Mouse (Mus musculus) forebrain, embryonic 10.5 days (tissue): ENCODE data around the gene Lsm6. TPM values are rescaled to one million over a fixed set of nuclear protein-coding genes. Genes with fewer than 3 reads are reported as not detected.
"Not testable (repeated sequence)": the region's sequence is repeated elsewhere in the genome, so short reads cannot be mapped to it uniquely, and the experiment has no call there.

Source experiments
- DNase-seq: peaks from one replicate; pipeline ENCODE4 v3.0.0-alpha.2; 2017; ENCODE audit warnings: low spot score; ENCODE audit errors: extremely low spot score
- H3K27ac ChIP-seq: fragments of 300-500 bp; sonication (generic); 2 replicates; pipeline ENCODE4 v1.5.1; 2016; ENCODE audit warnings: mild to moderate bottlenecking
- H3K27me3 ChIP-seq: fragments of 300-500 bp; sonication (generic); 2 replicates; pipeline ENCODE4 v1.6.1; 2016; ENCODE audit warnings: mild to moderate bottlenecking; ENCODE audit not compliant: poor library complexity, severe bottlenecking
- H3K36me3 ChIP-seq: fragments of 300-500 bp; sonication (generic); replicated peaks from 2 replicates; pipeline ENCODE4 v1.6.1; 2016; ENCODE audit warnings: mild to moderate bottlenecking, moderate library complexity
- H3K4me1 ChIP-seq: fragments of 300-500 bp; sonication (generic); 2 replicates; pipeline ENCODE4 v1.6.1; 2016
- H3K4me3 ChIP-seq: fragments of 300-500 bp; sonication (generic); 2 replicates; pipeline ENCODE4 v1.5.1; 2016; ENCODE audit warnings: mild to moderate bottlenecking, moderate library complexity
- H3K9me3 ChIP-seq: fragments of 300-500 bp; sonication (generic); 2 replicates; pipeline ENCODE4 v1.6.1; 2016; ENCODE audit warnings: mild to moderate bottlenecking, moderate library complexity
- WGBS: fragments of 180-500 bp; shearing (Covaris S2); methylation state at CpG from one replicate; pipeline ENCODE4 v1.1.7; 2016; 5-methylcytosine and 5-hydroxymethylcytosine counted together
- polyA plus RNA-seq: library from polyadenylated mRNA; unstranded; fragments of >200 nt; fragmentation: Nextera tagmentation; extraction: Ambion mirVana; gene quantifications from 2 replicates; pipeline ENCODE4 v1.2.1, GENCODE M21; 2016

The Lsm6 gene
- polyA plus RNA-seq, 1 experiment from 2014 or later: 298 TPM

DNA sequence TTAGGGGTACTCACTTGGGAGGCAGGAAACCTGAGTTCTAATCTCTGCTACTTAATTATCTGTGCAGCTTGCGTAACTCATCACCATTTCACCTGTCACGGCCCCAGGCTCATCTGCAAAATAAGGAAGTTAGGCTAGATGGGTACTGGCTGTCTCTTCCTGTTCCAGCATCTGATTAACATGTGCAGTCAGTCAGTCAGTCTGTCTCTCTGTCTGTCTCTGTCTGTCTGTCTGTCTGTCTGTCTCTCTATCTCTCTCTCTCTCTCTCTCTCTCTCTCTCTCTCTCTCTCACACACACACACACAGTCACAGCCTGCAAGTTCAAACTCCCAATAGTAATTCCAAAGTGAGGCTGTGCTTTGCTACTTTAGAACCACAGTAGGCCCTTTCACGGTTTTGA is 967 bp downstream of the Lsm6 start:
- Histone ChIP-seq H3K4me3 (peak overlapping the region; percentile 82), H3K36me3 (peaks cover 39% of the 10 kb centered on the region), H3K27ac (peak overlapping the region; percentile 99)
- WGBS: 51% methylated on average over 3 of the region's 3 CpGs
- not testable (repeated sequence) for H3K27me3 ChIP-seq, H3K9me3 ChIP-seq, H3K4me1 ChIP-seq, DNase-seq

DNA sequence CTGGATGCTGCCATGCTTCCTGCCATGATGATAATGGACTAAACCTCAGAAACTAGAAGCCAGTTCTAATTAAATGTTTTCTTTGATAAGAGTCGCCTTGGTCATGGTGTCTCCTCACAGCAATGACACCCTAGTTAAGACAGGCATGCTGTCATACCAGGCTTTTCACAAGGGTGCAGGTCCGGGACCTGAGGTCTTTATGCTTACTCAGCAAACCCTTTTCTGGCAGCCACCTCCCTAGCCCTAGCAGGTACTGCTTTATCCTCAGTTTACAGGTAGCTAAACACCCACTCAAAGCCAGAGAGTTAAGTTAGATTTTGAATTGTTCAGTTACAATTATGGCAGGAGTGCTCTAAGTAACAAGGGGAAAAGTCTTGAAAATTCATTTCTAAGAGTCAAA is 6.2 kb downstream of the Lsm6 start:
- no peak for DNase-seq
- Histone ChIP-seq H3K36me3 (peaks cover 80% of the 10 kb centered on the region), H3K27ac (no peak overlapping the region), H3K4me1 (peaks cover 18% of the 10 kb centered on the region), H3K9me3 (no peaks in the 10 kb centered on the region), H3K27me3 (no peaks in the 10 kb centered on the region), H3K4me3 (no peak overlapping the region)
- WGBS: 91% methylated on average over 2 of the region's 2 CpGs

- Histone ChIP-seq H3K27ac (no peak overlapping the region), H3K4me3 (no peak overlapping the region), H3K4me1 (peaks cover 13% of the 10 kb centered on the region), H3K9me3 (no peaks in the 10 kb centered on the region), H3K27me3 (no peaks in the 10 kb centered on the region), H3K36me3 (peaks cover 83% of the 10 kb centered on the region)
- WGBS: 95% methylated on average over 9 of the region's 9 CpGs
- DNase-seq: no peak
These were observed 7.9 kb downstream of the Lsm6 start for GRCm38 (mm10) chr8:78813021-78813420.

GRCm38 (mm10) chr8:78812446-78812845 is 8.5 kb downstream of the Lsm6 start:
- no peak overlapping the region for H3K4me3 ChIP-seq
- DNase-seq: no peak
- H3K27me3 ChIP-seq: no peaks in the 10 kb centered on the region
- H3K27ac ChIP-seq: no peak overlapping the region
- H3K4me1 ChIP-seq: peaks cover 13% of the 10 kb centered on the region
- H3K36me3 ChIP-seq: peaks cover 83% of the 10 kb centered on the region
- WGBS: 94% methylated on average over 9 of the region's 9 CpGs
- no peaks in the 10 kb centered on the region for H3K9me3 ChIP-seq

DNA sequence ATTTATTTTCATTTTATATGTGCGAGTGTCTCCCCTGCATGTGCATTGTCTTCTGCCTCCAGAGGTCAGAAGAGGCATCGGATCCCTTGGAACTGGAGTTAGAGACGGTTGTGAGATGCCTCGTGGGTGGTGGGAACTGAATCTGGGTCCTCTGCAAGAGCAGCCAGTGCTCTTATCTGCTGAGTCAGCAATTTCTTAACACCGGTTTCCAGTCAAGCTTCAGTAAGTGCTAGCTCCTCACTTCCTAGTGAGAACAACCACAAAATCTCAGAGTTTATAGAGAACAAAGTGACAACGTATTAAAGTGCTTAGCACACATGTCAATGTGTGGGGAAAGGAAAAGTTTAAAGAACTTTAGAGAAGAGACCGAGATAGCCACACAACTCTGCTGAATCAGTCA is 9.2 kb downstream of the Lsm6 start:
- 93% methylated on average over 7 of the region's 7 CpGs for WGBS
- Histone ChIP-seq H3K4me1 (peaks cover 13% of the 10 kb centered on the region), H3K36me3 (peaks cover 85% of the 10 kb centered on the region), H3K27ac (no peak overlapping the region), H3K9me3 (no peaks in the 10 kb centered on the region), H3K4me3 (no peak overlapping the region), H3K27me3 (no peaks in the 10 kb centered on the region)
- no peak for DNase-seq

DNA sequence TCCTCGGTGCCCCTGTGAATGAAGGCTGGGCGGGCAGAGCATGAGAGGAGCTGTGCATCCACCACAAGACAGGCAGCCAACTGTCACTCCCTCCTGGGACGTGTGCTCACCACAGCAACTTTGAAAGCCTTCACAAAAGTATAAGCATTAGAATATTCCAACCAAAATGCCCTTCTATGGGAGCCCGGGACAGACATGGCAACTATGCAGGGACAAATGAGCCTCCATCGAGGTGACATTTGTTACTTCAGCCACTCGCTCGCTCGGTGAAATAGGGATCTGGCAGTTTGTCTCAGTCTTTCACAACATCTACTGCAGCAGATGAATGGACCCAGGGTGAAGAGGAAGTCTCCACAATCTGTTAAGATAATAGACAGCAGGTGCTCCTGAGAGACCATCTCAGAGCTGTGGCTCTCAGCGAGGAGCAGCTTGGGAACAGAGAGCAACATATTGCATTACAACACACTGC is 10.7 kb downstream of the Lsm6 start:
- Histone ChIP-seq H3K27ac (no peak overlapping the region), H3K4me1 (peaks cover 13% of the 10 kb centered on the region), H3K4me3 (no peak overlapping the region), H3K36me3 (peaks cover 88% of the 10 kb centered on the region), H3K27me3 (no peaks in the 10 kb centered on the region), H3K9me3 (no peaks in the 10 kb centered on the region)
- DNase-seq: no peak
- 90% methylated on average over 9 of the region's 9 CpGs for WGBS

DNA sequence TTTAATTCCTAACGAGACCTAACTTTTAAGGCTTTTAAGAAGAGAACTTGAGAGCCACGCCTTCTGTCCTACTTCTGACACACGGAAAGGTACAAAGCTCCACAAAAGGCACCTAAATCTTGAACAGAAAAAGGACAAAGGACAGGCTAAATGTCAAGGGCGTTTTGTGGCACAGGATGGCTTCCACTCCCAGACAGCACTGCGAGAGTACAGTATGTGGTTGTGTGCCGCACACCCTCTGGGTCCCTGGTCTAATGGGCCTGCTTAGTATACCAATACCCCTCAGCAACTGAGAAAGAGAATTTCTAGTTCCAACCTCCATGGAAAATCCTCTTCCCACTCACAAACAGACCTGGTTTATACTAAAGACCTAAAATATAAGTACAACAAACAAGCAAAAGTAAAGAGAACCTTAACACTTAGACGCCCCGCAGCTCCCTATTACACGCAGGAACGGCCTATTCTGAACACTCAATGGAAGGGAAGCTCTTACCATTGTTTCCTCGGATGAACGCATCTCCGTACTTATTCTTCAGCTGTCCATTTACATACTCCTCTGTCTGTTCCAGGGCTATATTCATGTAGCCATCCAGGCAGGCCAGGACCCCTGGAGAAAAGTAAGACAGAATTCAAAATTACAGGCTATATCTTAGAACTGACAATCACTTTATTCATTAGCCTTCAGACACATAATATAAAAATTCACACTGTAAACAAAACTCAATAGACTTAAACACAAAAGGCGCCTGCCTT is 11.3 kb downstream of the Lsm6 start:
- WGBS: 90% methylated on average over 14 of the region's 14 CpGs
- no peaks in the 10 kb centered on the region for H3K27me3 ChIP-seq
- no peak overlapping the region for H3K4me3 ChIP-seq
- no peaks in the 10 kb centered on the region for H3K9me3 ChIP-seq
- peaks cover 13% of the 10 kb centered on the region for H3K4me1 ChIP-seq
- peaks cover 91% of the 10 kb centered on the region for H3K36me3 ChIP-seq
- no peak overlapping the region for H3K27ac ChIP-seq
- DNase-seq: no peak

DNA sequence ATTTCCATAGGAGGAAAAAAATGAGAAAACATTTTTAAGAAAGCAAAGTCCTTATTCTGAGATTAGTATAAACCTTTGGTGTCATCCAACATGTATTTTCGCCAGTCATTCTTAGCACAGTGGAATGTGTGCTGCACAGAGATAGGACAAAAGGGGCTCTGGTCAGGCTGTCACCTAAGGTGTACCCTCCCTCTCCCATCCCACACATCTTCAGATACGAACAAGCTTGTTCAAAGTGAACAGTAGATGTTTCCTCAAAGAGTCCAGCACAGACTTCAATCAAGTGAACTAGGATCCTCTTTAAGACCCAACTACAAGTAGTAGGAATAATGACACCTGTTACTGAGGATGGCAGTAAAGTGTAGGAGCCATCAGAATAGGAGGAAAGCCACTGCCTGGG is 12.1 kb downstream of the Lsm6 start:
- Histone ChIP-seq H3K27me3 (no peaks in the 10 kb centered on the region), H3K27ac (no peak overlapping the region), H3K36me3 (peaks cover 92% of the 10 kb centered on the region), H3K4me3 (no peak overlapping the region), H3K9me3 (no peaks in the 10 kb centered on the region), H3K4me1 (peaks cover 13% of the 10 kb centered on the region)
- 91% methylated on average over 2 of the region's 2 CpGs for WGBS
- no peak for DNase-seq

DNA sequence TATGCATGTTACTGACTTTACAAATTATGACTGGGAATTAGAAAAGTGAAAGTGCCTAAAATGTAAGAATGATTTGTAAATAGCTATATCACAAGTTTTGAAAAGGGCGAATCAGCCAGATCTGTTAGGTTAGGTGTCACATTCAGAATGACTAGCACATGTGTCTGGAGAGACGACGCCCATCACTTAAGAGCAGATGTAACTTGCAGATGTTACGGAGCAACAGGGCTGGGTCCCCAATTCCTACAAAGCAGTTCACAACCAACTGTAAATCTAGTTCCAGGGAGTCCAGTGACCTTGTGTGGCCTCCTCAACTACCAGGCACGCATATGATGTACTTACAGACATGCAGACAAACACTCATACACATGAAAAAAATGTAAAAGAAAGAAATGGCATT is 12.5 kb downstream of the Lsm6 start:
- H3K4me1 ChIP-seq: peaks cover 13% of the 10 kb centered on the region
- H3K36me3 ChIP-seq: peaks cover 97% of the 10 kb centered on the region
- H3K9me3 ChIP-seq: no peaks in the 10 kb centered on the region
- no peak for DNase-seq
- H3K27ac ChIP-seq: no peak overlapping the region
- no peak overlapping the region for H3K4me3 ChIP-seq
- WGBS: 94% methylated on average over 5 of the region's 5 CpGs
- no peaks in the 10 kb centered on the region for H3K27me3 ChIP-seq

GRCm38 (mm10) chr8:78807283-78807682 is 13.7 kb downstream of the Lsm6 start:
- Histone ChIP-seq H3K27ac (no peak overlapping the region), H3K36me3 (peaks cover 99% of the 10 kb centered on the region), H3K4me1 (peaks cover 13% of the 10 kb centered on the region), H3K4me3 (no peak overlapping the region), H3K27me3 (no peaks in the 10 kb centered on the region), H3K9me3 (no peaks in the 10 kb centered on the region)
- WGBS: 94% methylated on average over 9 of the region's 9 CpGs
- no peak for DNase-seq

DNA sequence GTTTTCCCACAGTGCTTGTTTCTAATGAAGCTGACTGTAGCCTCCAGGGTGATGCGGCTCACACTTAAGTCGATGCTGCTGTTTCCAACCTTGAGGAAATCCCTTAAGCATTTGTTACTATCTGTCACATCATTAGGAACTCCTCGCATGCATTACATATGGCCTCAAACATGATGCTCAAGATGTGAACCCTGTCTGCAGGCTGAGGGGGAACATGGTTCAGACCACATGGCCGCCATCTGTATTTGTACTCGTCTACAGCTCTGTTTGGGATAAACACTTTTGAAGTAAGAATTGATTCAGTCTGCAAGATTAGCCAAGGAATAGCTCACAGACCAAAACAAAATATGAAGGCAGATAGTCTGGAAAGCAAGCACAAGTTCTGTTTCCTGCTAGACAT is 14.9 kb downstream of the Lsm6 start:
- Histone ChIP-seq H3K27ac (no peak overlapping the region), H3K4me1 (peaks cover 6% of the 10 kb centered on the region), H3K27me3 (no peaks in the 10 kb centered on the region), H3K36me3 (peaks cover 96% of the 10 kb centered on the region), H3K4me3 (no peak overlapping the region), H3K9me3 (no peaks in the 10 kb centered on the region)
- no peak for DNase-seq
- WGBS: 98% methylated on average over 5 of the region's 5 CpGs

GRCm38 (mm10) chr8:78801201-78801600 is 19.7 kb downstream of the Lsm6 start:
- DNase-seq: no peak
- Histone ChIP-seq H3K27ac (no peak overlapping the region), H3K36me3 (peaks cover 53% of the 10 kb centered on the region), H3K4me1 (no peaks in the 10 kb centered on the region), H3K9me3 (no peaks in the 10 kb centered on the region), H3K4me3 (no peak overlapping the region), H3K27me3 (no peaks in the 10 kb centered on the region)
- whole genome bisulfite sequencing: 96% methylated on average over 6 of the region's 6 CpGs

DNA sequence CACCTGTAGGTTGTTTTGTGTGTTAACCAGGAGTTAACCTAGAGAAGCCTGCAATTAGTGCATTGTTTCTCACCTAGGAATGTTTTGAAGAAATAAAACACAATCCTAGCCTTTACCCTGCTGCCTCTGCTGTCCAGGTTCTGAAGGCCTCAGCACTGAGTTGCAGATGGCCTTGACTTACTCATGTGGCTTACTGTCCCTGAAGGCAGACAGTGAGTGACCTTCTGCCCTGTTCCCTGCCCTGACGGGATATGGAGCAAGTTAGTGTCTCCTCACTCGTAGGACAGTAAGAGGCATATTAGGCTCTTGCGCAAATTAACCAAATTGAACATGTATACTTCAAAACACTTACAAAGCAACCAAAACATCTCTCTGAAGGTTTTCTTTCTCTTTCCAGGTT is 22.3 kb downstream of the Lsm6 start:
- H3K4me1 ChIP-seq: no peaks in the 10 kb centered on the region
- H3K36me3 ChIP-seq: peaks cover 31% of the 10 kb centered on the region
- WGBS: 88% methylated on average over 3 of the region's 3 CpGs
- H3K9me3 ChIP-seq: peaks cover 7% of the 10 kb centered on the region
- H3K27me3 ChIP-seq: no peaks in the 10 kb centered on the region
- no peak for DNase-seq
- H3K27ac ChIP-seq: no peak overlapping the region
- no peak overlapping the region for H3K4me3 ChIP-seq

GRCm38 (mm10) chr8:78797985-78798384 is 23.0 kb downstream of the Lsm6 start:
- peaks cover 7% of the 10 kb centered on the region for H3K9me3 ChIP-seq
- H3K27me3 ChIP-seq: no peaks in the 10 kb centered on the region
- no peak for DNase-seq
- H3K36me3 ChIP-seq: peaks cover 24% of the 10 kb centered on the region
- H3K4me1 ChIP-seq: no peaks in the 10 kb centered on the region
- WGBS: 89% methylated on average over 7 of the region's 7 CpGs
- no peak overlapping the region for H3K27ac ChIP-seq
- H3K4me3 ChIP-seq: no peak overlapping the region
